Mouse (Mus musculus): ENCODE data around the gene Fcor. TPM values are rescaled to one million over a fixed set of nuclear protein-coding genes. Genes with fewer than 3 reads are reported as not detected.

Gene Fcor
- polyA plus RNA-seq, 1 experiment from 2014 or later: 4.6 TPM

GRCm38 (mm10) chr8:3676131-3676992 is 4.2 kb upstream of the Fcor start, which contains the start of gene Trappc5:
Trappc5 (plus strand) TSS chr8:3676299.
- peak; percentile 74 for ATAC-seq

DNA sequence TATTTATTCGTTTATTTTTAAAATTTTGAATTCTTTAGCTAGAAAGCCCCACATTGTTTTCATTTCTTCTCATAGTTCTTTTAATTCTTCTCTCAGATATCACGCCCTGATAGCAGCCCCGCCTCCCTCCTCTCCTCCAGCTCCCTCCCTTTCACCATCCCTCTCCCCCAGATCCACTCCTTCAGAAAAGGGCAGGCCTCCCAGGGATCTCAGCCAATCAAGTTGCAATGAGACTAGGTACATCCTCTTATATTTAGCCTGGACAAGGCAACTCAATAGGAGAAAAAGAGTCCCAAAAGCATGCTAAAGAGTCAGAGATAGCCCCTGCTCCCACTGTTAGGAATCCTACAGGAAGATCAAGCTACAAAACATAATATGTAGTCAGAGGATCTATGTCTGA is 2.5 kb upstream of the Fcor start:
- ATAC-seq (no peak), DNase-seq (ENCODE audit: low read depth, low spot score) (no peak)
- POLR2A ChIA-PET: interaction anchor here (0.6 kb wide), 1 partner anchor 30 kb away, joined by 3 read pairs; no protein-coding TSS in a partner anchor
- H3K27me3 ChIP-seq: no peaks in the 10 kb centered on the region
- no peak for TF ChIP-seq CTCF (IDR thresholded peaks at IDR 0.05)
- CTCF ChIA-PET: interaction anchor here (0.9 to 3.4 kb wide), 6 partner anchors 9 to 123 kb away, joined by 3 to 20 read pairs (median 4); partner anchors contain the start of gene Mcemp1
- in situ Hi-C loops (cut with MboI; ENCODE audit: low pct_unique_long_range_greater_than_20kb): loop anchor here (5.0 to 10.0 kb wide), 5 partner anchors 47 to 320 kb away; partner anchors contain the start of genes A430078G23Rik, Pcp2 and Pex11g

More at GRCm38 (mm10) chr8:3676131-3676992, 4.2 kb upstream of the Fcor start, which contains the start of gene Trappc5:
- H3K27me3 ChIP-seq: no peaks in the 10 kb centered on the region
- POLR2A ChIA-PET: interaction anchor here (0.8 kb wide), 1 partner anchor 56 kb away, joined by 3 read pairs; no protein-coding TSS in a partner anchor
- DNase-seq (ENCODE audit: low read depth, low spot score): peak; percentile 60
- CTCF ChIA-PET: interaction anchor here (0.8 to 3.4 kb wide), 12 partner anchors 17 to 646 kb away, joined by 3 to 20 read pairs (median 4); partner anchors contain the start of genes Pnpla6 and Stxbp2
- peak; percentile 100 for TF ChIP-seq CTCF (IDR thresholded peaks at IDR 0.05)
- in situ Hi-C loops (cut with MboI; ENCODE audit: low pct_unique_long_range_greater_than_20kb): loop anchor here (5.0 to 10.0 kb wide), 3 partner anchors 209 to 322 kb away; partner anchors contain the start of genes A430078G23Rik and Pex11g

DNA sequence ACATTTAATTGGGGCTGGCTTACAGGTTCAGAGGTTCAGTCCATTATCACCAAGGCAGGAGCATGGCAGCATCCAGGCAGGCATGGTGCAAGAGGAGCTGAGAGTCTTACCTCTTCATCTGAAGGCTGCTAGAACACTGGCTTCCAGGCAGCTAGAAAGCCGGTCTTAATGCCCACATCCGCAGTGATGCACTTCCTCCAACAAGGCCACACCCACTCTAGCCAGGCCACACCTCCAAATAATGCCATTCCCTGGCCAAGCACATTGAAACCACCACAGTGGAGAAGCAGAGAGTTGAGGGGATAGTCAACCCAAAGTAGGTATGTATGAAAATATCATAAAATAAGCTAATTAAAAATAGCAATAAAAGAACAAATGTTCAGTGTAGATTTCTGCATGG is 1.8 kb downstream of the Fcor start:
- ATAC-seq (no peak), DNase-seq (ENCODE audit: low read depth, low spot score) (no peak)
- CTCF ChIA-PET: interaction anchor here (1.4 to 4.4 kb wide), 3 partner anchors 41 to 111 kb away, joined by 3 to 41 read pairs (median 31); partner anchors contain the start of gene Stxbp2
- TF ChIP-seq CTCF (IDR thresholded peaks at IDR 0.05): no peak
- POLR2A ChIA-PET: interaction anchor here (0.7 to 1.9 kb wide), 2 partner anchors 49 to 112 kb away, joined by 4 to 5 read pairs; partner anchors contain the start of gene Pet100
- in situ Hi-C loops (cut with MboI; ENCODE audit: low pct_unique_long_range_greater_than_20kb): loop anchor here (5.0 to 10.0 kb wide), 4 partner anchors 43 to 316 kb away; partner anchors contain the start of genes A430078G23Rik and Pcp2
- no peaks in the 10 kb centered on the region for H3K27me3 ChIP-seq

GRCm38 (mm10) chr8:3665507-3665906 is 6.7 kb downstream of the Fcor start, which contains the start of gene Mcemp1:
Mcemp1 (plus strand) TSS chr8:3665754.
- in situ Hi-C loops (cut with MboI; ENCODE audit: low pct_unique_long_range_greater_than_20kb): no loop called here
- ATAC-seq: no peak
- DNase-seq (ENCODE audit: low read depth, low spot score): no peak
- ChIA-PET POLR2A (interaction anchor here (1.2 kb wide), 1 partner anchor 34 kb away, joined by 3 read pairs; the partner anchor contains the start of gene Stxbp2), CTCF (interaction anchor here (1.0 to 2.8 kb wide), 3 partner anchors 9 to 106 kb away, joined by 3 to 7 read pairs (median 4); partner anchors contain the start of gene Retn)
- no peaks in the 10 kb centered on the region for H3K27me3 ChIP-seq
- TF ChIP-seq CTCF (IDR thresholded peaks at IDR 0.05): no peak

- CTCF ChIA-PET: interaction anchor here (2.7 to 3.2 kb wide), 3 partner anchors 8 to 106 kb away, joined by 7 to 19 read pairs (median 11); partner anchors contain the start of genes Fcor and Retn
- TF ChIP-seq CTCF (IDR thresholded peaks at IDR 0.05): no peak
- H3K27me3 ChIP-seq: no peaks in the 10 kb centered on the region
- in situ Hi-C loops (cut with MboI; ENCODE audit: low pct_unique_long_range_greater_than_20kb): no loop called here
- ATAC-seq (no peak), DNase-seq (ENCODE audit: low read depth, low spot score) (no peak)
- POLR2A ChIA-PET: interaction anchor here (0.6 to 1.2 kb wide), 2 partner anchors 33 to 232 kb away, joined by 3 to 5 read pairs; partner anchors contain the start of gene Stxbp2
Measured at GRCm38 (mm10) chr8:3664405-3664804, 7.8 kb downstream of the Fcor start.

DNA sequence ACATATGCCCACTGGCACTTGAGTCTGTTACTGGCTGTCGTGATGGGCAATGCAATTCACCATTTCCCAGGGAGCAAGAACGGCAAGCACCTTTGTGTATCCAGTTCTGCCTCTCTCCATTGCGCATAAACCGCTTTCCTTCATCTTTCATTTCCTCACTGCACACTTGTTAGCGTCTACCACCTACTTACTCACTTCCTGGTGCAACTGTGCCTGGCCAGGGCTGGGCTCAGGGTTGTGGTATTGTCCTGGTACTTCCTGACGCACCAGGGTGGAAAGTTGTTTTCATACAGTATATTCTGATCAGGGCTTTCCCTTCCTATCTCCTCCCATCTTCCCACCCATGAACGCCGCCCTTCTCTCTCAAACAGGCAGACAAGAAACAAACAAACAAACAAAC is 11.3 kb downstream of the Fcor start:
- no peak for ATAC-seq
- TF ChIP-seq CTCF (IDR thresholded peaks at IDR 0.05): no peak
- ChIA-PET CTCF (interaction anchor here (2.4 kb wide), 1 partner anchor 15 kb away, joined by 6 read pairs; the partner anchor contains the start of gene Trappc5), POLR2A (no interaction called here)
- no peaks in the 10 kb centered on the region for H3K27me3 ChIP-seq
- in situ Hi-C loops (cut with MboI; ENCODE audit: low pct_unique_long_range_greater_than_20kb): no loop called here
- no peak for DNase-seq (ENCODE audit: low read depth, low spot score)

GRCm38 (mm10) chr8:3656725-3657381 is 15.3 kb downstream of the Fcor start:
- peak; percentile 70 for ATAC-seq

DNA sequence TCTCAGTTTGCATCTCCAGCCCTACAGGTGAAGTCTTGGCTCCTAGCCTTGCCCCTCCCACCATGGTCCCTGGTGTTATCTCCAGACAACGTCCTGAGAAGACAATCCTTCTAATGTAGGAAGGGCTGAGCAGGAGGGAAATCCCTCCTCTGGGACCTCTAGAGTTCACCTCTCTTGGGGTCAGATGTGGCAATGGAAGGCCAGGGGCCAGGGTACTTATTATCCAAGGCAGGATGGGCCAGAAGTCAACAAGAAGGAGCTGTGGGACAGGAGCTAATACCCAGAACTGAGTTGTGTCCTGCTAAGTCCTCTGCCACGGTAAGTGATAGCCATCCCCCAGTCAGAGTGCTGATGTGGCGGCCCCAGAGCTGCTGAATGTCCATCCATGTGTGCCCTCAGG is 16.6 kb downstream of the Fcor start, which contains the start of gene Retn:
Gene Retn, plus strand, starts transcription at position 245 of the 400 bp plus-strand sequence.
- ChIA-PET POLR2A (no interaction called here), CTCF (interaction anchor here (1.3 to 3.2 kb wide), 6 partner anchors 7 to 96 kb away, joined by 3 to 18 read pairs (median 8); partner anchors contain the start of genes Fcor and Mcemp1)
- H3K27me3 ChIP-seq: no peaks in the 10 kb centered on the region
- DNase-seq (ENCODE audit: low read depth, low spot score) (no peak), ATAC-seq (no peak)
- no peak for TF ChIP-seq CTCF (IDR thresholded peaks at IDR 0.05)
- in situ Hi-C loops (cut with MboI; ENCODE audit: low pct_unique_long_range_greater_than_20kb): no loop called here

More at GRCm38 (mm10) chr8:3656725-3657381, 15.3 kb downstream of the Fcor start:
- no peaks in the 10 kb centered on the region for H3K27me3 ChIP-seq
- POLR2A ChIA-PET: interaction anchor here (1.0 to 1.1 kb wide), 2 partner anchors 8 to 26 kb away, joined by 3 to 7 read pairs; partner anchors contain the start of gene Stxbp2
- CTCF ChIA-PET: interaction anchor here (1.5 to 3.2 kb wide), 6 partner anchors 8 to 98 kb away, joined by 3 to 18 read pairs (median 8); partner anchors contain the start of genes Fcor and Mcemp1
- peak; percentile 77 for DNase-seq (ENCODE audit: low read depth, low spot score)
- in situ Hi-C loops (cut with MboI; ENCODE audit: low pct_unique_long_range_greater_than_20kb): no loop called here
- no peak for TF ChIP-seq CTCF (IDR thresholded peaks at IDR 0.05)

DNA sequence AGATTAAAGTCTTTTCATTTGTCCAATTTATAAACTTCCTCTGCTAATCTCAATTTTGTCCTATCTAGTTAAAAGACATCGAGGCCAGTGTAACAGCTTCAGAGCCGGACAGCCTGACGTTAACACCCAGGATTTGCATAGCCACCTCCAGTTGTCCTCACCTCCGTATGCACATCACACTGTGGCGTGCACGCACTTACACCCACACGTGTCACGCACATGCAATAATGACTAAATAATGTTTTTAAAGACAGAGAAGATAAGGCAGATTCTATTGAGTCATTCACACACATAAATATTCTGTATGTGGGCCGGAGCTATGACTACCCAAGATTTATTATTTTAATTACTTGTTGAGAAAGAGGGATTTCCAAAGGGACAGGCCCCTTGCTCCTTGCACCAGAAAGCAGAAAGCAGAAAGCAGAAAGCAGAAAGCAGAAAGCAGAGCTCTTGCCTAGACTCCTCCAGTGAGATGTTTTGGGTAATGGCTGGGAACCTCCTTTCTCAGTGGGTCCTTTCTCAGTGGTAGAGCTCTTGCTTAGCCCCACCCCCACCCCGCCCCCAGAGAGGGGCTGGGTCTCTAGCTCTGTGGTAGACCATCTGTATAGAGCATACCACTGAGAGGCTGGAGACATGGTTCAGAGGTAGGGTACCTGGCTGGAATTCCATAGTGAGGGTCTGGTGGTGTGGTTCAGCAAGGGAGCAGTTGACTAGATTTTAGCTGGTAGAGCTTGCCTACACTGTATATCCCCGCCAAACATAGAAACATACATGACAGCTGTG is 17.2 kb downstream of the Fcor start:
- ChIA-PET CTCF (interaction anchor here (1.3 to 3.2 kb wide), 4 partner anchors 9 to 96 kb away, joined by 3 to 18 read pairs (median 8); partner anchors contain the start of genes Fcor and Mcemp1), POLR2A (interaction anchor here (0.6 kb wide), 1 partner anchor 10 kb away, joined by 3 read pairs; no protein-coding TSS in a partner anchor)
- ATAC-seq (no peak), DNase-seq (ENCODE audit: low read depth, low spot score) (no peak)
- in situ Hi-C loops (cut with MboI; ENCODE audit: low pct_unique_long_range_greater_than_20kb): no loop called here
- H3K27me3 ChIP-seq: no peaks in the 10 kb centered on the region
- TF ChIP-seq CTCF (IDR thresholded peaks at IDR 0.05): no peak

Data from Patski (cell line).